Mouse (Mus musculus) kidney, embryonic 15.5 days (tissue): ENCODE data around the gene Mpped2. TPM values are rescaled to one million over a fixed set of nuclear protein-coding genes. Genes with fewer than 3 reads are reported as not detected.

ENCODE experiments used
- ATAC-seq: fragments of 200-750 bp; cut with Nextera tagmentation; replicated peaks from 2 replicates; pipeline ENCODE4 v1.8.0; 2017; ENCODE audit warnings: moderate TSS enrichment; ENCODE audit not compliant: low FRiP score
- H3K27ac ChIP-seq: fragments of 300-500 bp; sonication (generic); 2 replicates; pipeline ENCODE4 v1.5.1; 2015; ENCODE audit warnings: mild to moderate bottlenecking, inconsistent platforms
- H3K27me3 ChIP-seq: fragments of 300-500 bp; sonication (generic); 2 replicates; pipeline ENCODE4 v1.6.1; 2015; ENCODE audit warnings: inconsistent platforms
- H3K36me3 ChIP-seq: fragments of 300-500 bp; sonication (generic); 2 replicates; pipeline ENCODE4 v1.6.1; 2015; ENCODE audit warnings: inconsistent platforms
- H3K4me1 ChIP-seq: fragments of 300-500 bp; sonication (generic); 2 replicates; pipeline ENCODE4 v1.6.1; 2015; ENCODE audit warnings: inconsistent platforms
- H3K4me2 ChIP-seq: fragments of 300-500 bp; sonication (generic); 2 replicates; pipeline ENCODE4 v1.6.1; 2015; ENCODE audit warnings: moderate library complexity, mild to moderate bottlenecking, inconsistent platforms
- H3K4me3 ChIP-seq: fragments of 300-500 bp; sonication (generic); replicated peaks from 2 replicates; pipeline ENCODE4 v1.5.1; 2015; ENCODE audit warnings: mild to moderate bottlenecking, inconsistent platforms
- H3K9ac ChIP-seq: fragments of 300-500 bp; sonication (generic); 2 replicates; pipeline ENCODE4 v1.6.1; 2015; ENCODE audit warnings: mild to moderate bottlenecking, inconsistent platforms
- H3K9me3 ChIP-seq: fragments of 300-500 bp; sonication (generic); replicated peaks from 2 replicates; pipeline ENCODE4 v1.6.1; 2016; ENCODE audit warnings: inconsistent platforms
- WGBS: fragments of 180-500 bp; shearing (Covaris S2); methylation state at CpG from one replicate; pipeline ENCODE4 v1.1.7; 2015; ENCODE audit warnings: mixed read lengths; 5-methylcytosine and 5-hydroxymethylcytosine counted together
- polyA plus RNA-seq: library from polyadenylated mRNA; unstranded; fragments of >200 nt; fragmentation: Nextera tagmentation; extraction: Ambion mirVana; gene quantifications from 2 replicates; pipeline ENCODE4 v1.2.1, GENCODE M21; 2015

Mpped2 gene
- polyA plus RNA-seq = 29.5 and 30.0 TPM in 2 replicates

- under 1% methylated on average over 53 of the region's 56 CpGs for WGBS
- H3K27ac ChIP-seq = peak within 1 kb of the TSS; percentile 90
- H3K9me3 ChIP-seq = no peaks in the 10 kb centered on the region
- H3K36me3 ChIP-seq = no peaks in the 10 kb centered on the region
- peak within 1 kb of the TSS; percentile 98 for H3K4me2 ChIP-seq
- peaks cover 48% of the 10 kb centered on the region for H3K27me3 ChIP-seq
- ATAC-seq = peak; percentile 68
- H3K4me3 ChIP-seq = peak within 1 kb of the TSS; percentile 76
- peaks cover 38% of the 10 kb centered on the region for H3K4me1 ChIP-seq
- peak within 1 kb of the TSS; percentile 78 for H3K9ac ChIP-seq
These were observed at the start of gene Mpped2 for GRCm38 (mm10) chr2:106692783-106693701. Mpped2 (plus strand) TSS chr2:106693269.

GRCm38 (mm10) chr2:106644782-106645181 lies 48.3 kb upstream of the Mpped2 start:
- 88% methylated on average over 3 of the region's 3 CpGs for WGBS
- ATAC-seq = no peak
- Histone ChIP-seq H3K36me3 (no peaks in the 10 kb centered on the region), H3K4me1 (peaks cover 7% of the 10 kb centered on the region), H3K27ac (no peak overlapping the region), H3K9ac (no peak overlapping the region), H3K9me3 (no peaks in the 10 kb centered on the region), H3K4me2 (no peak overlapping the region), H3K4me3 (no peak overlapping the region), H3K27me3 (no peaks in the 10 kb centered on the region; the same call in 1 of the 2 replicates)

GRCm38 (mm10) chr2:106649686-106650570 lies 43.1 kb upstream of the Mpped2 start:
- peaks cover 13% of the 10 kb centered on the region for H3K4me1 ChIP-seq
- peak overlapping the region; percentile 43 for H3K4me3 ChIP-seq
- H3K36me3 ChIP-seq = no peaks in the 10 kb centered on the region
- H3K27me3 ChIP-seq = no peaks in the 10 kb centered on the region; the same call in 1 of the 2 replicates
- peak overlapping the region; percentile 27 for H3K9ac ChIP-seq
- ATAC-seq = peak; percentile 97
- H3K27ac ChIP-seq = 0 out of 2 replicates have a peak overlapping the region, but pooled peaks have one; percentile 16
- no peaks in the 10 kb centered on the region for H3K9me3 ChIP-seq
- H3K4me2 ChIP-seq = peak overlapping the region; percentile 67
- 7% methylated on average over 25 of the region's 25 CpGs for WGBS

GRCm38 (mm10) chr2:106652151-106652550 lies 40.9 kb upstream of the Mpped2 start:
- no peak for ATAC-seq
- no peaks in the 10 kb centered on the region for H3K36me3 ChIP-seq
- no peak overlapping the region for H3K4me3 ChIP-seq
- 82% methylated on average over 8 of the region's 8 CpGs for WGBS
- H3K27me3 ChIP-seq = no peaks in the 10 kb centered on the region; the same call in 1 of the 2 replicates
- no peak overlapping the region for H3K9ac ChIP-seq
- no peaks in the 10 kb centered on the region for H3K9me3 ChIP-seq
- H3K4me1 ChIP-seq = peaks cover 13% of the 10 kb centered on the region
- no peak overlapping the region for H3K4me2 ChIP-seq
- H3K27ac ChIP-seq = no peak overlapping the region

- Histone ChIP-seq H3K27ac (no peak overlapping the region), H3K9ac (no peak overlapping the region), H3K27me3 (no peaks in the 10 kb centered on the region; the same call in 1 of the 2 replicates), H3K4me2 (no peak overlapping the region), H3K4me1 (peaks cover 13% of the 10 kb centered on the region), H3K36me3 (no peaks in the 10 kb centered on the region), H3K9me3 (no peaks in the 10 kb centered on the region), H3K4me3 (no peak overlapping the region)
- WGBS = 87% methylated on average over 4 of the region's 4 CpGs
- ATAC-seq = no peak
These were observed 40.3 kb upstream of the Mpped2 start for GRCm38 (mm10) chr2:106652741-106653140.

GRCm38 (mm10) chr2:106653261-106653660 lies 39.8 kb upstream of the Mpped2 start:
- H3K27me3 ChIP-seq = no peaks in the 10 kb centered on the region; the same call in 1 of the 2 replicates

GRCm38 (mm10) chr2:106655271-106655670 lies 37.8 kb upstream of the Mpped2 start:
- no peak overlapping the region for H3K27ac ChIP-seq
- no peak for ATAC-seq

More at GRCm38 (mm10) chr2:106653261-106653660, 39.8 kb upstream of the Mpped2 start:
- whole genome bisulfite sequencing = 95% methylated on average over 4 of the region's 4 CpGs
- H3K4me2 ChIP-seq = no peak overlapping the region
- no peak overlapping the region for H3K27ac ChIP-seq
- H3K9ac ChIP-seq = no peak overlapping the region
- peaks cover 13% of the 10 kb centered on the region for H3K4me1 ChIP-seq
- no peak overlapping the region for H3K4me3 ChIP-seq
- no peak for ATAC-seq
- no peaks in the 10 kb centered on the region for H3K9me3 ChIP-seq
- H3K36me3 ChIP-seq = no peaks in the 10 kb centered on the region

GRCm38 (mm10) chr2:106665271-106665670 lies 27.8 kb upstream of the Mpped2 start:
- H3K4me3 ChIP-seq = no peak overlapping the region
- no peaks in the 10 kb centered on the region; the same call in 1 of the 2 replicates for H3K27me3 ChIP-seq
- no peak overlapping the region for H3K9ac ChIP-seq
- WGBS = 56% methylated on average over 11 of the region's 11 CpGs
- H3K9me3 ChIP-seq = no peaks in the 10 kb centered on the region
- no peak overlapping the region for H3K27ac ChIP-seq
- no peak overlapping the region for H3K4me2 ChIP-seq
- no peaks in the 10 kb centered on the region for H3K36me3 ChIP-seq
- no peaks in the 10 kb centered on the region for H3K4me1 ChIP-seq
- ATAC-seq = no peak

More at GRCm38 (mm10) chr2:106655271-106655670, 37.8 kb upstream of the Mpped2 start:
- H3K4me3 ChIP-seq = no peak overlapping the region
- H3K27me3 ChIP-seq = no peaks in the 10 kb centered on the region
- H3K4me2 ChIP-seq = no peak overlapping the region
- no peaks in the 10 kb centered on the region for H3K9me3 ChIP-seq
- H3K9ac ChIP-seq = no peak overlapping the region
- WGBS = 44% methylated on average over 4 of the region's 4 CpGs
- peaks cover 4% of the 10 kb centered on the region; the same call in 1 of the 2 replicates for H3K4me1 ChIP-seq
- no peaks in the 10 kb centered on the region for H3K36me3 ChIP-seq

- Histone ChIP-seq H3K27me3 (no peaks in the 10 kb centered on the region), H3K4me2 (no peak overlapping the region), H3K9ac (no peak overlapping the region), H3K4me3 (no peak overlapping the region), H3K27ac (0 out of 2 replicates have a peak overlapping the region, but pooled peaks have one; percentile 7), H3K9me3 (no peaks in the 10 kb centered on the region), H3K4me1 (peaks cover 3% of the 10 kb centered on the region; the same call in 1 of the 2 replicates), H3K36me3 (no peaks in the 10 kb centered on the region)
- no peak for ATAC-seq
- 75% methylated on average over 8 of the region's 8 CpGs for WGBS
These were observed 18.8 kb upstream of the Mpped2 start for GRCm38 (mm10) chr2:106674319-106674718.

GRCm38 (mm10) chr2:106677449-106677848 lies 15.6 kb upstream of the Mpped2 start:
- H3K4me1 ChIP-seq = peaks cover 3% of the 10 kb centered on the region; the same call in 1 of the 2 replicates
- H3K27ac ChIP-seq = no peak overlapping the region
- no peaks in the 10 kb centered on the region for H3K9me3 ChIP-seq
- no peaks in the 10 kb centered on the region for H3K27me3 ChIP-seq
- ATAC-seq = no peak
- no peak overlapping the region for H3K4me3 ChIP-seq
- H3K4me2 ChIP-seq = no peak overlapping the region
- H3K36me3 ChIP-seq = no peaks in the 10 kb centered on the region
- H3K9ac ChIP-seq = no peak overlapping the region
- 57% methylated on average over 2 of the region's 2 CpGs for WGBS

- Histone ChIP-seq H3K4me3 (no peak overlapping the region), H3K27ac (0 out of 2 replicates have a peak overlapping the region, but pooled peaks have one; percentile 37), H3K27me3 (no peaks in the 10 kb centered on the region; the same call in 1 of the 2 replicates), H3K4me1 (0 out of 2 replicates have a peak, but pooled peaks cover 4% of the 10 kb centered on the region), H3K9ac (no peak overlapping the region), H3K36me3 (no peaks in the 10 kb centered on the region), H3K9me3 (no peaks in the 10 kb centered on the region), H3K4me2 (no peak overlapping the region)
- WGBS = 78% methylated on average over 5 of the region's 5 CpGs
- ATAC-seq = 0 out of 2 replicates have a peak, but pooled peaks have one; percentile 43
These were observed 13.2 kb upstream of the Mpped2 start for GRCm38 (mm10) chr2:106679720-106680455.
